Mouse (Mus musculus) kidney, postnatal 0 days (tissue): ENCODE measurements at regions not wholly inside any gene's neighbourhood (a gene's known extent, or its start where the extent isn't known, plus 50 kb on each side); places are given as distances from the start of the nearest gene placed in this dataset.

Experiments used
- ATAC-seq: fragments of 200-750 bp; cut with Nextera tagmentation; replicated peaks from 2 replicates; pipeline ENCODE4 v1.8.0; 2017; ENCODE audit warnings: low read depth, moderate number of reproducible peaks, moderate TSS enrichment, moderate library complexity; ENCODE audit not compliant: low FRiP score
- DNase-seq: peaks from one replicate; pipeline ENCODE4 v3.0.0-alpha.2; 2016; ENCODE audit warnings: low spot score
- H3K27ac ChIP-seq: fragments of 300-500 bp; sonication (generic); 2 replicates; pipeline ENCODE4 v1.5.1; 2014; ENCODE audit warnings: mild to moderate bottlenecking
- H3K27me3 ChIP-seq: fragments of 300-500 bp; sonication (generic); 2 replicates; pipeline ENCODE4 v1.6.1; 2014; ENCODE audit warnings: low read length, mixed read lengths; ENCODE audit not compliant: insufficient read depth
- H3K36me3 ChIP-seq: fragments of 300-500 bp; sonication (generic); 2 replicates; pipeline ENCODE4 v1.6.1; 2014; ENCODE audit warnings: low read length, mixed read lengths; ENCODE audit not compliant: insufficient read depth
- H3K4me1 ChIP-seq: fragments of 300-500 bp; sonication (generic); replicated peaks from 2 replicates; pipeline ENCODE4 v1.6.1; 2014; ENCODE audit warnings: antibody characterized with exemption, low read length, mixed read lengths; ENCODE audit not compliant: insufficient read depth
- H3K4me2 ChIP-seq: fragments of 300-500 bp; sonication (generic); 2 replicates; pipeline ENCODE4 v1.6.1; 2014; ENCODE audit warnings: mild to moderate bottlenecking, low read length, moderate library complexity, mixed read lengths
- H3K4me3 ChIP-seq: fragments of 300-500 bp; sonication (generic); replicated peaks from 2 replicates; pipeline ENCODE4 v1.5.1; 2014; ENCODE audit warnings: low read depth, low read length
- H3K9ac ChIP-seq: fragments of 300-500 bp; sonication (generic); 2 replicates; pipeline ENCODE4 v1.6.1; 2014; ENCODE audit warnings: low read depth, low read length
- H3K9me3 ChIP-seq: fragments of 300-500 bp; sonication (generic); replicated peaks from 2 replicates; pipeline ENCODE4 v1.6.1; 2016; ENCODE audit warnings: low read length, inconsistent platforms, mixed read lengths
- CTCF ChIP-seq: IDR thresholded peaks from 2 replicates; pipeline ENCODE4 v1.5.1; 2016; ENCODE audit warnings: antibody characterized with exemption, low read depth, mild to moderate bottlenecking, moderate library complexity
- WGBS: fragments of 180-500 bp; shearing (Covaris S2); extraction: QIAGEN DNeasy Blood & Tissue Kit; methylation state at CpG from one replicate; pipeline ENCODE4 v1.1.7; 2014; 5-methylcytosine and 5-hydroxymethylcytosine counted together

GRCm38 (mm10) chr3:76014766-76015165 lies 58.0 kb upstream of the Golim4 start:
- no peak for TF ChIP-seq CTCF
- H3K9ac ChIP-seq, result no peak overlapping the region
- no peak overlapping the region for H3K4me2 ChIP-seq
- H3K9me3 ChIP-seq, result no peaks in the 10 kb centered on the region
- no peak overlapping the region for H3K4me3 ChIP-seq
- H3K27me3 ChIP-seq, result no peaks in the 10 kb centered on the region
- ATAC-seq (no peak), DNase-seq (no peak)
- H3K36me3 ChIP-seq, result no peaks in the 10 kb centered on the region
- WGBS, result 85% methylated on average over 4 of the region's 4 CpGs
- H3K4me1 ChIP-seq, result no peaks in the 10 kb centered on the region
- H3K27ac ChIP-seq, result no peak overlapping the region

DNA sequence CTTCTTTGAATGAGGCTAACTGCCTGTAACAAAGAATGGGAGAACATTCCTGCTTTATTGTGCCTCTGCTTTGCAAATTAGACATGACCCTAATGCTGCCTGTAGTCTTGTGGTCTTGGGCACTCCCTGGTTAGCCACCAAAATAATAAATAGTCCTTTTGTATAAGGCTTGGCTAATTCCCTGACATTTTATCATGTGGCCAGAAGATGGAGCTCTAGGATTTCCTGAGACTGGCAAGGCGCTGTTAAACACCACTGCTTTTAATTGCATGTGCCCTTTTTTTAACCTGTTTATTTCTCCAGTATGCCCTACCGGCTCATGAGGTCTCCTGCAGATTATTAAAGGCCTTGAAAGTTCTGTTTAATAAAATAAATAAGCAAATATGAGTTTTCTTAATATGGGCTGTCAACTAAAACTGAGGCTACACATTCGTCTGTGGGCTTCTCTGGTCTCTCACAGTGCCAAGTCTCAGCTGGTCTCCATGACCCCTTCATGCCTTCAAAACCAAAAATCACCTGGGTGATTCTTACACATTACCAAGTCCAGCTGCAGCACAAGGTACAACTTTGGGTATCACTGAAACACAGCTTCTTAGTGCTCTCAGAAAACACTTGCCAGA lies 51.9 kb upstream of the Golim4 start:
- no peak overlapping the region for H3K4me2 ChIP-seq
- no peak; the same call in 1 of the 2 replicates for ATAC-seq
- no peaks in the 10 kb centered on the region for H3K4me1 ChIP-seq
- H3K36me3 ChIP-seq, result no peaks in the 10 kb centered on the region
- H3K27ac ChIP-seq, result no peak overlapping the region
- peak; percentile 80 for DNase-seq
- TF ChIP-seq CTCF, result peak; percentile 82
- 24% methylated on average over 3 of the region's 3 CpGs for WGBS
- no peaks in the 10 kb centered on the region for H3K9me3 ChIP-seq
- H3K27me3 ChIP-seq, result no peaks in the 10 kb centered on the region
- H3K9ac ChIP-seq, result no peak overlapping the region
- no peak overlapping the region for H3K4me3 ChIP-seq
